Mouse (Mus musculus) liver, postnatal 0 days (tissue): ENCODE data around the gene Kif5c. TPM values are rescaled to one million over a fixed set of nuclear protein-coding genes. Genes with fewer than 3 reads are reported as not detected.

Source experiments
- ATAC-seq: fragments of 200-750 bp; cut with Nextera tagmentation; 2 replicates; pipeline ENCODE4 v1.8.0; 2017; ENCODE audit warnings: mild to moderate bottlenecking, moderate library complexity
- DNase-seq: peaks from one replicate; pipeline ENCODE4 v3.0.0-alpha.2; 2016
- H3K27ac ChIP-seq: fragments of 300-500 bp; sonication (generic); 2 replicates; pipeline ENCODE4 v1.5.1; 2014; ENCODE audit warnings: antibody characterized with exemption, moderate library complexity, mild to moderate bottlenecking, low read depth
- H3K27me3 ChIP-seq: fragments of 300-500 bp; sonication (generic); 2 replicates; pipeline ENCODE4 v1.6.1; 2014; ENCODE audit warnings: low read length, control low read depth, mixed read lengths; ENCODE audit not compliant: insufficient read depth
- H3K36me3 ChIP-seq: fragments of 300-500 bp; sonication (generic); replicated peaks from 2 replicates; pipeline ENCODE4 v1.6.1; 2014; ENCODE audit warnings: mild to moderate bottlenecking, control low read depth, low read length, moderate library complexity, mixed read lengths; ENCODE audit not compliant: insufficient read depth
- H3K4me1 ChIP-seq: fragments of 300-500 bp; sonication (generic); 2 replicates; pipeline ENCODE4 v1.6.1; 2014; ENCODE audit warnings: antibody characterized with exemption, mild to moderate bottlenecking, control low read depth; ENCODE audit not compliant: insufficient read depth
- H3K4me2 ChIP-seq: fragments of 300-500 bp; sonication (generic); 2 replicates; pipeline ENCODE4 v1.6.1; 2014; ENCODE audit warnings: low read depth, mild to moderate bottlenecking, low read length, moderate library complexity, mixed read lengths
- H3K4me3 ChIP-seq: fragments of 300-500 bp; sonication (generic); 2 replicates; pipeline ENCODE4 v1.5.1; 2014; ENCODE audit warnings: low read depth, low read length
- H3K9ac ChIP-seq: fragments of 300-500 bp; sonication (generic); replicated peaks from 2 replicates; pipeline ENCODE4 v1.6.1; 2014; ENCODE audit warnings: mild to moderate bottlenecking, moderate library complexity
- H3K9me3 ChIP-seq: fragments of 300-500 bp; sonication (generic); 2 replicates; pipeline ENCODE4 v1.6.1; 2016; ENCODE audit warnings: mild to moderate bottlenecking, control low read depth, low read length, mixed read lengths
- CTCF ChIP-seq: sonication (generic); IDR thresholded peaks from 2 replicates; pipeline ENCODE4 v1.5.1; 2016; ENCODE audit warnings: antibody characterized with exemption, low read depth
- EP300 ChIP-seq: IDR thresholded peaks from 2 replicates; pipeline ENCODE4 v1.6.1; 2016; ENCODE audit warnings: antibody characterized with exemption, low read depth, mild to moderate bottlenecking
- WGBS: fragments of 180-500 bp; shearing (Covaris S2); extraction: QIAGEN DNeasy Blood & Tissue Kit; methylation state at CpG from one replicate; pipeline ENCODE4 v1.1.7; 2014; ENCODE audit not compliant: insufficient replicate concordance; 5-methylcytosine and 5-hydroxymethylcytosine counted together
- polyA plus RNA-seq: library from polyadenylated mRNA; unstranded; fragments of >200 nt; fragmentation: Nextera tagmentation; extraction: Ambion mirVana; gene quantifications from 2 replicates; pipeline ENCODE4 v1.2.1, GENCODE M21; 2015

Kif5c gene
- polyA plus RNA-seq, 1 experiment from 2014 or later, result 0.13 TPM

- Histone ChIP-seq H3K27ac (no peak overlapping the region), H3K4me2 (no peak overlapping the region), H3K36me3 (no peaks in the 10 kb centered on the region), H3K27me3 (no peaks in the 10 kb centered on the region), H3K9ac (no peak overlapping the region), H3K4me3 (no peak overlapping the region), H3K9me3 (no peaks in the 10 kb centered on the region), H3K4me1 (no peaks in the 10 kb centered on the region)
- no peak for ATAC-seq
- no peak for DNase-seq
- TF ChIP-seq CTCF, result no peak
- no peak for TF ChIP-seq EP300
- WGBS, result 85% methylated on average over 12 of the region's 12 CpGs
These were observed 10.1 kb downstream of the Kif5c start for GRCm38 (mm10) chr2:49629181-49629580.

DNA sequence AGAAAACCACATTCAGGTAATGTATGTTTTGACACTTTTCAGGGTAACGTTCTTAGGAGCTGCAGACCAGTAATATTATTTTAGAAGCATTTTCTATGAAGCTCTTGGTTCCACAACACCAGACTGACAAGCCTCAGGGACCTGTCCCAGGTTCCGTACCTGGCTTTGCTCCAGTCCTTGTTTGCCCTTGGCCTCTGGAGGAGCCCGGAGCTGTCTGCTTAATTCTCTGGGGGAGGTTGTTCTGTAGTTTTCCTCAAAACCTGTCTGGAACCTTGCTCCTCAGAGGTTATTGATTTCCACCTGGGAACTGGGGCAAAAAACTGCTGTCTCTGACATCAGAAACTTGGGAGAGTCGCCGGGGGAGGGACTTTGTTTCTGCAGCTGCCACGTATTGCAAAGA is 11.5 kb downstream of the Kif5c start:
- H3K4me1 ChIP-seq, result no peaks in the 10 kb centered on the region
- no peak overlapping the region for H3K4me2 ChIP-seq
- no peaks in the 10 kb centered on the region for H3K9me3 ChIP-seq
- no peaks in the 10 kb centered on the region for H3K36me3 ChIP-seq
- H3K27me3 ChIP-seq, result no peaks in the 10 kb centered on the region
- H3K27ac ChIP-seq, result no peak overlapping the region
- ATAC-seq, result no peak
- no peak overlapping the region for H3K9ac ChIP-seq
- TF ChIP-seq CTCF (no peak), EP300 (no peak)
- H3K4me3 ChIP-seq, result no peak overlapping the region
- no peak for DNase-seq
- 78% methylated on average over 6 of the region's 6 CpGs for WGBS

- Histone ChIP-seq H3K4me2 (no peak overlapping the region), H3K9ac (no peak overlapping the region), H3K27me3 (no peaks in the 10 kb centered on the region), H3K4me1 (no peaks in the 10 kb centered on the region), H3K27ac (no peak overlapping the region), H3K4me3 (no peak overlapping the region), H3K36me3 (no peaks in the 10 kb centered on the region), H3K9me3 (no peaks in the 10 kb centered on the region)
- ATAC-seq, result no peak
- TF ChIP-seq EP300 (no peak), CTCF (no peak)
- 77% methylated on average over 9 of the region's 9 CpGs for WGBS
- DNase-seq, result no peak
These were observed 14.1 kb downstream of the Kif5c start for GRCm38 (mm10) chr2:49633231-49633630.

- no peaks in the 10 kb centered on the region for H3K9me3 ChIP-seq
- no peak overlapping the region for H3K27ac ChIP-seq
- no peaks in the 10 kb centered on the region for H3K27me3 ChIP-seq
- no peak for TF ChIP-seq EP300
- TF ChIP-seq CTCF, result no peak
- no peaks in the 10 kb centered on the region for H3K4me1 ChIP-seq
- H3K4me2 ChIP-seq, result no peak overlapping the region
- ATAC-seq, result no peak
- no peak overlapping the region for H3K9ac ChIP-seq
- WGBS, result 68% methylated on average over 3 of the region's 3 CpGs
- no peak overlapping the region for H3K4me3 ChIP-seq
- H3K36me3 ChIP-seq, result no peaks in the 10 kb centered on the region
- DNase-seq, result no peak
These were observed 23.7 kb downstream of the Kif5c start for GRCm38 (mm10) chr2:49642761-49643160.

DNA sequence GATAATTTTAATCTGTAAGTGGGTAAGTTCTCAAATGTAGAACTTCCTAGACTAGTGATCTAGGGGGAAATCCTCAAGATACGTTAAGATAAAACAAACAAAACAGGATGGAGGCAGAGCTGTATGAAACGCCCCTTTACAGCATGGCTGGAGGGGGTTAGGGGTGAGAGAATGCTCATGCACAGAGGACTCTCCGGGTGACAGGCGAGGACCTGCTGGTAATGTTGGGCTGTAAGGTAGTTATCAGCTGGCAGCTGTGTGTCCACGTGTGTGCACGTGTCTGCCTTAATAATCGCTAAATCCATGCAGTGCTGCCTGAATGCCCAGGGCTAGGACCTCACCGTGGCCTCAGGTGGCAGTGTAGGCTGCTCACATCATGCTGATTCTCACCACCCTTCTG is 24.7 kb downstream of the Kif5c start:
- Histone ChIP-seq H3K4me2 (no peak overlapping the region), H3K9me3 (no peaks in the 10 kb centered on the region), H3K9ac (no peak overlapping the region), H3K27me3 (no peaks in the 10 kb centered on the region), H3K4me3 (no peak overlapping the region), H3K27ac (no peak overlapping the region), H3K36me3 (no peaks in the 10 kb centered on the region), H3K4me1 (no peaks in the 10 kb centered on the region)
- ATAC-seq (no peak), DNase-seq (no peak)
- 67% methylated on average over 8 of the region's 8 CpGs for WGBS
- TF ChIP-seq CTCF (no peak), EP300 (no peak)

- no peaks in the 10 kb centered on the region for H3K36me3 ChIP-seq
- no peak for DNase-seq
- WGBS, result 79% methylated on average over 6 of the region's 6 CpGs
- no peak overlapping the region for H3K9ac ChIP-seq
- no peak overlapping the region for H3K27ac ChIP-seq
- H3K27me3 ChIP-seq, result no peaks in the 10 kb centered on the region
- TF ChIP-seq EP300 (no peak), CTCF (no peak)
- no peak overlapping the region for H3K4me3 ChIP-seq
- no peak for ATAC-seq
- H3K4me2 ChIP-seq, result no peak overlapping the region
- H3K4me1 ChIP-seq, result no peaks in the 10 kb centered on the region
- no peaks in the 10 kb centered on the region for H3K9me3 ChIP-seq
These were observed 28.5 kb downstream of the Kif5c start for GRCm38 (mm10) chr2:49647591-49647990.

DNA sequence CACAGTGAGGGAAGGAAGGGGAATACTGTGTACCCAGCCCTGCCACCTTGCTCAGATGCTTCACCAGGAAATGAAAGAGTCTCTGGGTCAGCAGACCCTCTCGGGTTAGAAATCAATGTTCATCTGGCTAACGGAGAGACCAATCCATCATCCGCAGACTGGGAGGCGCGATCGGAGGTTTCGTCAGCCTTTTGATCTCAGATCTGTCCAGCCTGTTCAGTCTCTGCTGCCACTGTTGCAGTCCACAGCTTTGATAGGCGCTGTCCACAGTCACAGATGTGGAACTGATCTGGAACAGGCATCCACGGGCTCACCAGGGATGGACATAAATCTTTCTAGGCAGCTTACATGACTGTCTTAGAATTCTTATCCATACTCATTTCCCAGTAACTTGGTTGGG is 29.2 kb downstream of the Kif5c start:
- Histone ChIP-seq H3K9me3 (no peaks in the 10 kb centered on the region), H3K4me1 (no peaks in the 10 kb centered on the region), H3K4me2 (no peak overlapping the region), H3K9ac (no peak overlapping the region), H3K4me3 (no peak overlapping the region), H3K27ac (no peak overlapping the region), H3K27me3 (no peaks in the 10 kb centered on the region), H3K36me3 (no peaks in the 10 kb centered on the region)
- 60% methylated on average over 9 of the region's 9 CpGs for WGBS
- DNase-seq (no peak), ATAC-seq (no peak)
- no peak for TF ChIP-seq EP300
- TF ChIP-seq CTCF, result no peak
